Mouse (Mus musculus) CD4-positive, CD25-positive, alpha-beta regulatory T cell (primary cell): ENCODE results near the gene Slc30a7. TPM values are rescaled to one million over a fixed set of nuclear protein-coding genes. Genes with fewer than 3 reads are reported as not detected.

Experiments
- polyA plus RNA-seq: library from polyadenylated mRNA; unstranded; fragments of 100-300 nt; shearing (Covaris generic); gene quantifications from one replicate; pipeline ENCODE4 v1.2.1, GENCODE M21; 2017

The Slc30a7 gene
- polyA plus RNA-seq: 60.9 TPM

GRCm38 (mm10) chr3:116006978-116007940 is at the start of gene Slc30a7, which contains the start of gene Extl2:
TSS of gene Slc30a7 (minus strand) at chr3:116007406.
TSS of gene Extl2 (plus strand) at chr3:116007462.

Other genes with a start within 250 kb of the Slc30a7 start
- gene Dph5, start 119.6 kb downstream of the Slc30a7 start, polyA plus RNA-seq: 92.5 TPM
- 6.8 TPM for gene Extl2, start 56 bp upstream of the Slc30a7 start, polyA plus RNA-seq
- 5.4 TPM for gene Vcam1, start 122.3 kb upstream of the Slc30a7 start, polyA plus RNA-seq
- not detected for gene Gpr88, start 246.1 kb upstream of the Slc30a7 start, polyA plus RNA-seq